Mouse (Mus musculus) intestine, embryonic 16.5 days (tissue): ENCODE measurements around the gene Camsap2. TPM values are rescaled to one million over a fixed set of nuclear protein-coding genes. Genes with fewer than 3 reads are reported as not detected.

Source experiments
- ATAC-seq: fragments of 200-750 bp; cut with Nextera tagmentation; 2 replicates; pipeline ENCODE4 v1.8.0; 2017; ENCODE audit warnings: moderate TSS enrichment, moderate library complexity
- H3K27ac ChIP-seq: fragments of 300-500 bp; sonication (generic); 2 replicates; pipeline ENCODE4 v1.5.1; 2014; ENCODE audit warnings: mild to moderate bottlenecking, low read length
- H3K27me3 ChIP-seq: fragments of 300-500 bp; sonication (generic); replicated peaks from 2 replicates; pipeline ENCODE4 v1.6.1; 2014; ENCODE audit warnings: low read length, control low read depth, mixed read lengths; ENCODE audit not compliant: control insufficient read depth, insufficient read depth
- H3K36me3 ChIP-seq: fragments of 300-500 bp; sonication (generic); 2 replicates; pipeline ENCODE4 v1.6.1; 2014; ENCODE audit warnings: low read length, control low read depth; ENCODE audit not compliant: control insufficient read depth, insufficient read depth
- H3K4me1 ChIP-seq: fragments of 300-500 bp; sonication (generic); 2 replicates; pipeline ENCODE4 v1.6.1; 2014; ENCODE audit warnings: low read length, control low read depth, mixed read lengths; ENCODE audit not compliant: control insufficient read depth, insufficient read depth
- H3K4me2 ChIP-seq: fragments of 300-500 bp; sonication (generic); 2 replicates; pipeline ENCODE4 v1.6.1; 2014; ENCODE audit warnings: low read depth, low read length, control low read depth
- H3K4me3 ChIP-seq: fragments of 300-500 bp; sonication (generic); 2 replicates; pipeline ENCODE4 v1.5.1; 2014; ENCODE audit warnings: mild to moderate bottlenecking, low read length
- H3K9ac ChIP-seq: fragments of 300-500 bp; sonication (generic); 2 replicates; pipeline ENCODE4 v1.6.1; 2014; ENCODE audit warnings: low read depth, low read length
- H3K9me3 ChIP-seq: fragments of 300-500 bp; sonication (generic); 2 replicates; pipeline ENCODE4 v1.6.1; 2016; ENCODE audit warnings: low read length, control low read depth; ENCODE audit not compliant: control insufficient read depth
- WGBS: fragments of 180-500 bp; shearing (Covaris S2); extraction: QIAGEN DNeasy Blood & Tissue Kit; methylation state at CpG from one replicate; pipeline ENCODE4 v1.1.7; 2014; 5-methylcytosine and 5-hydroxymethylcytosine counted together
- polyA plus RNA-seq: library from polyadenylated mRNA; unstranded; fragments of >200 nt; fragmentation: Nextera tagmentation; extraction: Ambion mirVana; gene quantifications from 2 replicates; pipeline ENCODE4 v1.2.1, GENCODE M21; 2015

The Camsap2 gene
- polyA plus RNA-seq, 1 experiment from 2014 or later = 3.9 TPM

DNA sequence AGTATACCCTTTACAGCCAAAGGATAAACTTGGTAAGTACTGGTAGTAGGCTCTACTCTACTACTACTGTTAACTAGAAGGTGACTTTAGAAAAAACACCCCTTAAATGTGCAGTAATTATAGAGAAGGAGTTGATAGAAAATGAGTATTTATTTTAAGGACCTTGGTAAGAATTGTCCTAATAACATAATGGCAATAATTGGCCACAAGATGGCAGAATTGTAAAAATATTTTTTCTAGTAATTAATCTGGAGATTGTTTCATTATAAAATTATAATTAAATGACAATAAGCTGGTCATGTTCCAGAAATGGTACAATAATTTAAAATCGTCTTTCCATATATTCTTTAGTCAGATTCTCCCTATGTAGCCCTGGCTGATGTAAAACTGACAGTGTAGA lies 56.1 kb downstream of the Camsap2 start:
- Histone ChIP-seq H3K4me1 (no peaks in the 10 kb centered on the region), H3K36me3 (no peaks in the 10 kb centered on the region), H3K27ac (no peak overlapping the region), H3K9me3 (no peaks in the 10 kb centered on the region), H3K4me2 (no peak overlapping the region), H3K27me3 (no peaks in the 10 kb centered on the region), H3K9ac (no peak overlapping the region), H3K4me3 (no peak overlapping the region)
- ATAC-seq = no peak
- WGBS = 75% methylated on average over 1 of the region's 1 CpGs

- 93% methylated on average over 8 of the region's 8 CpGs for WGBS
- Histone ChIP-seq H3K9ac (no peak overlapping the region), H3K27me3 (no peaks in the 10 kb centered on the region), H3K36me3 (0 out of 2 replicates have a peak, but pooled peaks cover 9% of the 10 kb centered on the region), H3K4me1 (no peaks in the 10 kb centered on the region), H3K9me3 (no peaks in the 10 kb centered on the region), H3K4me3 (no peak overlapping the region), H3K27ac (no peak overlapping the region), H3K4me2 (no peak overlapping the region)
- no peak for ATAC-seq
Measured at GRCm38 (mm10) chr1:136277366-136277765, 68.5 kb downstream of the Camsap2 start.

GRCm38 (mm10) chr1:136268224-136268623 lies 77.7 kb downstream of the Camsap2 start:
- H3K4me3 ChIP-seq = no peak overlapping the region
- H3K9me3 ChIP-seq = no peaks in the 10 kb centered on the region
- no peak for ATAC-seq
- no peaks in the 10 kb centered on the region for H3K36me3 ChIP-seq
- H3K9ac ChIP-seq = no peak overlapping the region
- H3K4me2 ChIP-seq = no peak overlapping the region
- H3K27me3 ChIP-seq = no peaks in the 10 kb centered on the region
- no peaks in the 10 kb centered on the region for H3K4me1 ChIP-seq
- WGBS = 81% methylated on average over 7 of the region's 7 CpGs
- no peak overlapping the region for H3K27ac ChIP-seq

DNA sequence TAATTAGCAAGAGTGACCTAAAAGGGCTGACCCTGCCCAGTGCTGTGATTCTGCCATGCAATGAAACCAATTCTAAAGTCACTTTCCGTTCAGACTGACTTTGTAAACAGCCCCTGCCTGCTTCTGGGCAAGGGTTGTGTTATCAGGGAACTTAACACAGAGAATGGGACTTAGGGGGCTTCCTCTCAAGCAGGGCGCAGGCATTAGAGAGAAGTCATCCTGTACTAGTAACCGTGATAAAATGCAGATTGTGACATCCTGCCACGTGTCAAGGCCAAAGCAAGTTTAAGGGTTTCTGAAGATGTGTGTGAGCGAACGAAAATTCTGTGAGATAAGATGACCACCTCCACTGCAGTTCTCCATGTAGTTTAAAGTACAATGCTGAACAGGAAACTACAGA lies 79.8 kb downstream of the Camsap2 start:
- H3K9me3 ChIP-seq = no peaks in the 10 kb centered on the region
- H3K9ac ChIP-seq = no peak overlapping the region
- no peak overlapping the region for H3K27ac ChIP-seq
- no peak overlapping the region for H3K4me3 ChIP-seq
- ATAC-seq = no peak
- no peaks in the 10 kb centered on the region for H3K4me1 ChIP-seq
- peaks cover 8% of the 10 kb centered on the region for H3K27me3 ChIP-seq
- WGBS = 56% methylated on average over 6 of the region's 6 CpGs
- H3K4me2 ChIP-seq = no peak overlapping the region
- no peaks in the 10 kb centered on the region for H3K36me3 ChIP-seq

GRCm38 (mm10) chr1:136263355-136263754 lies 82.5 kb downstream of the Camsap2 start:
- no peak for ATAC-seq
- WGBS = 90% methylated on average over 5 of the region's 5 CpGs
- H3K4me3 ChIP-seq = no peak overlapping the region

DNA sequence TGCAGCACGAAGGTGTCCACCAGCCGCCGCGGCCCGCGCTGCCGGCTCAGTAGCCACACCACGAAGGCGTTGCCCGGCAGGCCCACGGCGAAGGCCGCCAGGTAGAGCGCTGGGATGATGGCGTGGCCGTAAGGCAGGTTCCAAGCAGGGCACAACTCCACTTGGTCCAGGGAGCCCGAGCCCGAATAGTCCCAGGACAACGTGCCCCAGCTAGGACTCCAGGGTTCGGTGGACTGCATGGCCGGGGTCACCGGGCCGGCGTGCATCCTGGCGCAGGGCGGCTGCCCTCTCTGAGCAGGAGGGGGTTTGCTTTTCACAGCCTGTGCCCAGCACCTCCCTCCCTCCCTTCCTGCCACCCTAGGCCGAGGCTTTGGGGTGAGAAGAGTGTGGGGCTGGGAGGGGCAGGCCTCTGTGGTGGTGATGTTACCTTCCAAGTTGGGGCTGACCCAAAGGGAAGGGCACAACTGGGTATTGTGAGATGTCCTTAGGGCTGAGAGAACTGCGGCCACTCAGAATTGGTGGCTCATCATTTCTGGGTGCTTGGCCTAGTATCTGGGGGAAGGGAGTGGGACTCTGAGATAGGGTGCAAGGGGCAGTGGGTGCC lies 85.2 kb downstream of the Camsap2 start, which contains the start of gene Gpr25:
TSS of gene Gpr25 (minus strand) at position 239 of the 604 bp plus-strand sequence.
- H3K27me3 ChIP-seq = peaks cover 42% of the 10 kb centered on the region
- peak; percentile 24; the same call in 1 of the 2 replicates for ATAC-seq
- WGBS = 13% methylated on average over 28 of the region's 28 CpGs

More at GRCm38 (mm10) chr1:136263355-136263754, 82.5 kb downstream of the Camsap2 start:
- Histone ChIP-seq H3K4me1 (peaks cover 11% of the 10 kb centered on the region), H3K4me2 (no peak overlapping the region), H3K36me3 (no peaks in the 10 kb centered on the region), H3K27ac (no peak overlapping the region), H3K9ac (no peak overlapping the region), H3K27me3 (peaks cover 32% of the 10 kb centered on the region), H3K9me3 (no peaks in the 10 kb centered on the region)

DNA sequence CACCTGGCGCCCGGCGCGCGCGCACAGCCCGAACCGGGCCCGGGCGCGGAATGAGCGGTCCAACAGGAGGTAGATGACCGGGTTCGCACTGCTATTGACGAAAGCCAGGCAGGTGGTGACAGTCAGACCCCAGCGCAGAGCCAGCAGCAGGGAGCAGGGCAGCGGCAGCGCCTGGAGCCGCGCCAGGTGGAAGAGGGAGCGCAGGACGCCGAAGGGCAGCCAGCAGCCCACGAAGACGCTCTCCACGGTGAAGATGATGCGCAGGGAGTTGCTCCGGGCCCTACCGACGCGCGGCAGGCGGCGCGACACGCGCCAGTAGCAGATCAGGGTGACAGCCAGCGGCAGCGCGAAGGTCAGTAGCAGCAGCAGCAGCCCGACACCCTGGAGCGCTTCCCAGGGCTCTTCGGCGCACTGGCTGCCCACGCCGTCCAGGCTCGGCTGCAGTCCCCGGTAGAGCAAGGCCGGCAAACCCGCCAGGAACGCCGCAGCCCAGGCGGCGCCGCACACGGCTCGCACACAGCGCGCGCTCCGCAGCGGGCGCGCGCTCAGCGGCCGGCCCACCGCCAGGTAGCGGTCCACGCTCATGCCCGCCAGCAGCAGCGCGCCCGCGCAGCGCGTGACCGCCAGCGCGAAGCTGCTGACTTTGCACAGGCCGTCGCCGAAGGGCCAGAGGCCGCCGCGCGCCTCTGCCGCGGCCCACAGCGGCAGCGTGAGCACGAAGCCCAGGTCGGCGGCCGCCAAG lies 85.8 kb downstream of the Camsap2 start:
- peaks cover 42% of the 10 kb centered on the region for H3K27me3 ChIP-seq
- peak overlapping the region; percentile 62 for H3K4me3 ChIP-seq
- peaks cover 11% of the 10 kb centered on the region for H3K4me1 ChIP-seq
- H3K4me2 ChIP-seq = peak overlapping the region; percentile 97
- H3K9ac ChIP-seq = peak overlapping the region; percentile 65
- no peaks in the 10 kb centered on the region for H3K36me3 ChIP-seq
- WGBS = under 1% methylated on average over 94 of the region's 95 CpGs
- H3K27ac ChIP-seq = no peak overlapping the region
- peak; percentile 81 for ATAC-seq
- no peaks in the 10 kb centered on the region for H3K9me3 ChIP-seq

More for the DNA sequence above, 85.2 kb downstream of the Camsap2 start, which contains the start of gene Gpr25:
- Histone ChIP-seq H3K4me1 (peaks cover 11% of the 10 kb centered on the region), H3K4me3 (peak within 1 kb of the TSS; percentile 62), H3K9me3 (no peaks in the 10 kb centered on the region), H3K36me3 (no peaks in the 10 kb centered on the region), H3K9ac (peak within 1 kb of the TSS; percentile 65), H3K4me2 (peak within 1 kb of the TSS; percentile 97), H3K27ac (no peak within 1 kb of the TSS)

DNA sequence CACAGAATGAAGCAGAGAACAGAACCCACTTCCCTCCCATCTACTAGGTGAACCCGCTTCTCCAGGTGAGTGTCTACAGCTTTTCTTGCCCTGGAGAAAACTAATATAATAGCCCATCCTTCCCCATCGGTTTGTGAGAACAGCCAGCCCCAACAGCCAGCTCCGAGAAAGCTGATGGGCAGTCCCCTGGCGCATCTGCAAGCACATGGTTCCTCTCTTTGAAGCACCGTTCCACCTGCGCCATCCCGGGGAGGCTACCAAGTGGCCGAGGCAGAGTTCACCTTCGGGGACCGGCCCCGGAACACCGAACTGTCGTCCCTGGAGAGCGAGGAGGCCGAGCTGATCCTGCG lies 86.4 kb downstream of the Camsap2 start:
- no peaks in the 10 kb centered on the region for H3K36me3 ChIP-seq
- no peaks in the 10 kb centered on the region for H3K9me3 ChIP-seq
- ATAC-seq = no peak
- no peak overlapping the region for H3K27ac ChIP-seq
- H3K4me1 ChIP-seq = peaks cover 11% of the 10 kb centered on the region
- WGBS = 2% methylated on average over 16 of the region's 16 CpGs
- peaks cover 42% of the 10 kb centered on the region for H3K27me3 ChIP-seq
- peak overlapping the region; percentile 62 for H3K4me3 ChIP-seq
- H3K9ac ChIP-seq = peak overlapping the region; percentile 65; the same call in 1 of the 2 replicates
- H3K4me2 ChIP-seq = peak overlapping the region; percentile 97

GRCm38 (mm10) chr1:136258495-136258894 lies 87.4 kb downstream of the Camsap2 start:
- Histone ChIP-seq H3K4me2 (no peak overlapping the region), H3K9me3 (no peaks in the 10 kb centered on the region), H3K36me3 (no peaks in the 10 kb centered on the region), H3K9ac (no peak overlapping the region), H3K4me3 (no peak overlapping the region), H3K27ac (no peak overlapping the region), H3K4me1 (peaks cover 11% of the 10 kb centered on the region), H3K27me3 (peaks cover 42% of the 10 kb centered on the region)
- ATAC-seq = no peak
- 64% methylated on average over 9 of the region's 9 CpGs for WGBS
